Mouse (Mus musculus) lung, embryonic 15.5 days (tissue): ENCODE results near the gene Tmem230. TPM values are rescaled to one million over a fixed set of nuclear protein-coding genes. Genes with fewer than 3 reads are reported as not detected.

Source experiments
- ATAC-seq: fragments of 200-750 bp; cut with Nextera tagmentation; 2 replicates; pipeline ENCODE4 v1.8.0; 2017; ENCODE audit warnings: moderate number of reproducible peaks, borderline replicate concordance; ENCODE audit not compliant: low FRiP score, low TSS enrichment; ENCODE audit errors: extremely low read depth
- H3K27ac ChIP-seq: fragments of 300-500 bp; sonication (generic); 2 replicates; pipeline ENCODE4 v1.5.1; 2015; ENCODE audit warnings: moderate library complexity, mild to moderate bottlenecking, inconsistent platforms
- H3K27me3 ChIP-seq: fragments of 300-500 bp; sonication (generic); 2 replicates; pipeline ENCODE4 v1.6.1; 2015; ENCODE audit warnings: inconsistent platforms
- H3K36me3 ChIP-seq: fragments of 300-500 bp; sonication (generic); 2 replicates; pipeline ENCODE4 v1.6.1; 2015; ENCODE audit warnings: inconsistent platforms
- H3K4me1 ChIP-seq: fragments of 300-500 bp; sonication (generic); 2 replicates; pipeline ENCODE4 v1.6.1; 2015; ENCODE audit warnings: inconsistent platforms
- H3K4me2 ChIP-seq: fragments of 300-500 bp; sonication (generic); 2 replicates; pipeline ENCODE4 v1.6.1; 2015; ENCODE audit warnings: inconsistent platforms, mild to moderate bottlenecking, moderate library complexity
- H3K4me3 ChIP-seq: fragments of 300-500 bp; sonication (generic); 2 replicates; pipeline ENCODE4 v1.5.1; 2015; ENCODE audit warnings: mild to moderate bottlenecking, inconsistent platforms
- H3K9ac ChIP-seq: fragments of 300-500 bp; sonication (generic); 2 replicates; pipeline ENCODE4 v1.6.1; 2015; ENCODE audit warnings: inconsistent platforms
- H3K9me3 ChIP-seq: fragments of 300-500 bp; sonication (generic); 2 replicates; pipeline ENCODE4 v1.6.1; 2016; ENCODE audit warnings: inconsistent platforms
- WGBS: fragments of 180-500 bp; shearing (Covaris S2); methylation state at CpG from one replicate; pipeline ENCODE4 v1.1.7; 2015; 5-methylcytosine and 5-hydroxymethylcytosine counted together
- polyA plus RNA-seq: library from polyadenylated mRNA; unstranded; fragments of >200 nt; fragmentation: Nextera tagmentation; extraction: Ambion mirVana; gene quantifications from 2 replicates; pipeline ENCODE4 v1.2.1, GENCODE M21; 2015

Gene Tmem230
- polyA plus RNA-seq, 1 experiment from 2014 or later = 46.2 TPM

- Histone ChIP-seq H3K9me3 (no peaks in the 10 kb centered on the region), H3K9ac (no peak overlapping the region), H3K4me3 (no peak overlapping the region), H3K4me2 (no peak overlapping the region), H3K27ac (no peak overlapping the region), H3K27me3 (no peaks in the 10 kb centered on the region), H3K36me3 (no peaks in the 10 kb centered on the region), H3K4me1 (peaks cover 21% of the 10 kb centered on the region)
- no peak for ATAC-seq
- 88% methylated on average over 3 of the region's 3 CpGs for WGBS
Measured at GRCm38 (mm10) chr2:132266086-132266485, 18.5 kb upstream of the Tmem230 start.

GRCm38 (mm10) chr2:132265196-132265595, 17.6 kb upstream of the Tmem230 start:
- 80% methylated on average over 9 of the region's 9 CpGs for WGBS
- H3K9me3 ChIP-seq = no peaks in the 10 kb centered on the region

GRCm38 (mm10) chr2:132264266-132264710, 16.7 kb upstream of the Tmem230 start:
- Histone ChIP-seq H3K27me3 (no peaks in the 10 kb centered on the region), H3K4me2 (peak overlapping the region; percentile 73), H3K4me3 (peak overlapping the region; percentile 98), H3K36me3 (no peaks in the 10 kb centered on the region), H3K4me1 (peaks cover 15% of the 10 kb centered on the region), H3K9me3 (no peaks in the 10 kb centered on the region), H3K9ac (peak overlapping the region; percentile 97), H3K27ac (no peak overlapping the region)
- no peak for ATAC-seq
- WGBS = 18% methylated on average over 6 of the region's 6 CpGs

More at GRCm38 (mm10) chr2:132265196-132265595, 17.6 kb upstream of the Tmem230 start:
- Histone ChIP-seq H3K4me2 (peak overlapping the region; percentile 73; the same call in 1 of the 2 replicates), H3K27ac (no peak overlapping the region), H3K27me3 (no peaks in the 10 kb centered on the region), H3K36me3 (no peaks in the 10 kb centered on the region), H3K4me3 (no peak overlapping the region), H3K4me1 (peaks cover 18% of the 10 kb centered on the region), H3K9ac (no peak overlapping the region)
- ATAC-seq = no peak

- Histone ChIP-seq H3K27me3 (no peaks in the 10 kb centered on the region), H3K4me1 (peaks cover 15% of the 10 kb centered on the region), H3K9ac (peak overlapping the region; percentile 97), H3K4me2 (peak overlapping the region; percentile 73), H3K36me3 (no peaks in the 10 kb centered on the region), H3K4me3 (peak overlapping the region; percentile 98), H3K27ac (peak overlapping the region; percentile 77), H3K9me3 (no peaks in the 10 kb centered on the region)
- 1% methylated on average over 47 of the region's 47 CpGs for WGBS
- ATAC-seq = no peak
Measured at GRCm38 (mm10) chr2:132263421-132264265, 16.0 kb upstream of the Tmem230 start.

GRCm38 (mm10) chr2:132262879-132263398, 15.3 kb upstream of the Tmem230 start, which contains the start of gene Cds2:
Gene Cds2, plus strand, starts transcription at chr2:132263148.
- Histone ChIP-seq H3K4me1 (peaks cover 15% of the 10 kb centered on the region), H3K27ac (peak within 1 kb of the TSS; percentile 77), H3K4me3 (peak within 1 kb of the TSS; percentile 98), H3K9ac (peak within 1 kb of the TSS; percentile 97), H3K36me3 (no peaks in the 10 kb centered on the region), H3K27me3 (no peaks in the 10 kb centered on the region), H3K4me2 (peak within 1 kb of the TSS; percentile 73), H3K9me3 (no peaks in the 10 kb centered on the region)
- 2% methylated on average over 27 of the region's 49 CpGs for WGBS
- ATAC-seq = peak; percentile 100

- peaks cover 15% of the 10 kb centered on the region for H3K4me1 ChIP-seq
- H3K9me3 ChIP-seq = no peaks in the 10 kb centered on the region
- H3K36me3 ChIP-seq = no peaks in the 10 kb centered on the region
- no peak overlapping the region for H3K27ac ChIP-seq
- H3K9ac ChIP-seq = no peak overlapping the region
- no peak for ATAC-seq
- H3K4me3 ChIP-seq = 0 out of 2 replicates have a peak overlapping the region, but pooled peaks have one; percentile 98
- 70% methylated on average over 6 of the region's 6 CpGs for WGBS
- H3K4me2 ChIP-seq = peak overlapping the region; percentile 73; the same call in 1 of the 2 replicates
- H3K27me3 ChIP-seq = no peaks in the 10 kb centered on the region
Measured at GRCm38 (mm10) chr2:132262175-132262574, 14.6 kb upstream of the Tmem230 start.

GRCm38 (mm10) chr2:132260601-132261000, 13.0 kb upstream of the Tmem230 start:
- H3K9me3 ChIP-seq = no peaks in the 10 kb centered on the region
- no peak overlapping the region for H3K27ac ChIP-seq
- H3K4me2 ChIP-seq = no peak overlapping the region
- H3K36me3 ChIP-seq = no peaks in the 10 kb centered on the region
- H3K4me1 ChIP-seq = peaks cover 15% of the 10 kb centered on the region
- no peak for ATAC-seq
- H3K9ac ChIP-seq = no peak overlapping the region
- 84% methylated on average over 3 of the region's 3 CpGs for WGBS
- H3K4me3 ChIP-seq = no peak overlapping the region
- no peaks in the 10 kb centered on the region for H3K27me3 ChIP-seq

- no peak for ATAC-seq
- peaks cover 4% of the 10 kb centered on the region; the same call in 1 of the 2 replicates for H3K4me1 ChIP-seq
- no peak overlapping the region for H3K9ac ChIP-seq
- H3K27me3 ChIP-seq = no peaks in the 10 kb centered on the region
- WGBS = 87% methylated on average over 6 of the region's 6 CpGs
- H3K4me2 ChIP-seq = no peak overlapping the region
- H3K9me3 ChIP-seq = no peaks in the 10 kb centered on the region
- H3K4me3 ChIP-seq = no peak overlapping the region
- no peak overlapping the region for H3K27ac ChIP-seq
- no peaks in the 10 kb centered on the region for H3K36me3 ChIP-seq
Measured at GRCm38 (mm10) chr2:132257350-132258068, 9.9 kb upstream of the Tmem230 start.

- WGBS = 0% methylated on average over 7 of the region's 7 CpGs
- peak overlapping the region; percentile 76 for H3K27ac ChIP-seq
- H3K4me1 ChIP-seq = peaks cover 26% of the 10 kb centered on the region
- peak overlapping the region; percentile 21 for H3K9ac ChIP-seq
- ATAC-seq = no peak
- peak overlapping the region; percentile 58 for H3K4me3 ChIP-seq
- H3K27me3 ChIP-seq = no peaks in the 10 kb centered on the region
- peak overlapping the region; percentile 56 for H3K4me2 ChIP-seq
- H3K9me3 ChIP-seq = no peaks in the 10 kb centered on the region
- peaks cover 23% of the 10 kb centered on the region for H3K36me3 ChIP-seq
Measured at GRCm38 (mm10) chr2:132253603-132254002, 6.0 kb upstream of the Tmem230 start.

- Histone ChIP-seq H3K27ac (peak within 1 kb of the TSS; percentile 76), H3K9ac (peak within 1 kb of the TSS; percentile 54), H3K9me3 (no peaks in the 10 kb centered on the region), H3K27me3 (no peaks in the 10 kb centered on the region), H3K36me3 (peaks cover 27% of the 10 kb centered on the region), H3K4me3 (peak within 1 kb of the TSS; percentile 58), H3K4me2 (peak within 1 kb of the TSS; percentile 56), H3K4me1 (peaks cover 34% of the 10 kb centered on the region)
- 0% methylated on average over 79 of the region's 79 CpGs for WGBS
- ATAC-seq = peak; percentile 100
Measured at GRCm38 (mm10) chr2:132252542-132253528, 5.2 kb upstream of the Tmem230 start, which contains the start of gene Pcna. Gene Pcna, minus strand, starts transcription at chr2:132253314.

- H3K27ac ChIP-seq = peak overlapping the region; percentile 76; the same call in 1 of the 2 replicates
- no peak for ATAC-seq
- H3K36me3 ChIP-seq = peaks cover 27% of the 10 kb centered on the region
Measured at GRCm38 (mm10) chr2:132251911-132252310, 4.3 kb upstream of the Tmem230 start.

More at GRCm38 (mm10) chr2:132251911-132252310, 4.3 kb upstream of the Tmem230 start:
- peak overlapping the region; percentile 54 for H3K9ac ChIP-seq
- peak overlapping the region; percentile 58 for H3K4me3 ChIP-seq
- peak overlapping the region; percentile 54 for H3K4me2 ChIP-seq
- H3K4me1 ChIP-seq = peaks cover 36% of the 10 kb centered on the region
- 5% methylated on average over 8 of the region's 8 CpGs for WGBS
- no peaks in the 10 kb centered on the region for H3K27me3 ChIP-seq
- H3K9me3 ChIP-seq = no peaks in the 10 kb centered on the region
